Mouse (Mus musculus) testis, adult 10 weeks (tissue): ENCODE results near the gene Slc9a3. TPM values are rescaled to one million over a fixed set of nuclear protein-coding genes. Genes with fewer than 3 reads are reported as not detected.

Experiments
- polyA plus RNA-seq: library from polyadenylated mRNA; stranded (reverse); fragments of 350-450 nt; fragmentation: Illumina TruSeq; extraction: RNeasy Lipid Tissue Mini Kit (QIAGEN cat#74804); gene quantifications from one replicate; pipeline ENCODE4 v1.2.3, GENCODE M21; 2014; ENCODE audit warnings: low read depth, low replicate concordance

Slc9a3 gene
- 0.78 TPM for polyA plus RNA-seq

GRCm38 (mm10) chr13:74121141-74121602, at the start of gene Slc9a3:
TSS of gene Slc9a3 (plus strand) at chr13:74121457.

GRCm38 (mm10) chr13:74208317-74208985, 87.2 kb downstream of the Slc9a3 start, which contains the start of gene Exoc3:
TSS of gene Exoc3 (minus strand) at chr13:74208732.

Other genes starting within 250 kb of the Slc9a3 start
- 25.5 TPM for gene Trip13, start 183.7 kb upstream of the Slc9a3 start, polyA plus RNA-seq
- gene Brd9, start 183.6 kb upstream of the Slc9a3 start, polyA plus RNA-seq: 42.1 TPM
- 32.2 TPM for gene Zdhhc11, start 157.6 kb upstream of the Slc9a3 start, polyA plus RNA-seq
- gene Tppp, start 112.0 kb upstream of the Slc9a3 start, polyA plus RNA-seq: 1.1 TPM
- 186 TPM for gene Cep72, start 59.2 kb upstream of the Slc9a3 start, polyA plus RNA-seq
- gene Exoc3, start 87.3 kb downstream of the Slc9a3 start, polyA plus RNA-seq: 25.8 TPM
- gene Ahrr, start 170.9 kb downstream of the Slc9a3 start, polyA plus RNA-seq: 0.22 TPM
- gene Pdcd6, start 196.1 kb downstream of the Slc9a3 start, polyA plus RNA-seq: 41.3 TPM
- gene Sdha, start 228.8 kb downstream of the Slc9a3 start, polyA plus RNA-seq: 89.4 TPM
- gene Ccdc127, start 228.9 kb downstream of the Slc9a3 start, polyA plus RNA-seq: 35.1 TPM
- not detected for gene Lrrc14b, start 242.5 kb downstream of the Slc9a3 start, polyA plus RNA-seq